Mouse (Mus musculus) kidney, postnatal 4 days (tissue): ENCODE measurements at regions not wholly inside any gene's neighbourhood (a gene's known extent, or its start where the extent isn't known, plus 50 kb on each side); places are given as distances from the start of the nearest gene placed in this dataset.

Source experiments
- DNase-seq, 2 experiments: peaks; one replicate each; pipeline ENCODE4 v3.0.0; 2021; ENCODE audit warnings: mixed read lengths in 2 of 2

DNA sequence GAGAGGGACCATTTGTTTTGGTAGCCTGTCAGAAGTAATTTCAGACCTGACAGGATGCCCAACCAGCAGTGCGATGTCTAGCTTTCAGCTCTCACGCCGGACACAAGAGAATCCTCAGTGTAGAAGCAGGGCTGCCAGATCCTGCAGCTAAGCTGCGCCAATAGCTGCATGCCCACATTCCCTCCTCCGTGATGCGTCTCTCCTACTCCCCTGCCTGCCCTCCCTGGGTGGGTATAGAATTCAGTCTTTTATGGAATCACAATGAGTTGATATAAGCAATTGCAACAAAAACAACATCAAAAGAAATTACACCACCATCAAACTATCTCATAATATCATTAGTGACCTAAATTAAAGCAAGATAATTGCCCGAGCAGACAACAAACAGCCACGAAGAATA lies 587.1 kb downstream of the Ofcc1 start:
- DNase-seq = peak in 1 of 2 experiments; percentile 3

DNA sequence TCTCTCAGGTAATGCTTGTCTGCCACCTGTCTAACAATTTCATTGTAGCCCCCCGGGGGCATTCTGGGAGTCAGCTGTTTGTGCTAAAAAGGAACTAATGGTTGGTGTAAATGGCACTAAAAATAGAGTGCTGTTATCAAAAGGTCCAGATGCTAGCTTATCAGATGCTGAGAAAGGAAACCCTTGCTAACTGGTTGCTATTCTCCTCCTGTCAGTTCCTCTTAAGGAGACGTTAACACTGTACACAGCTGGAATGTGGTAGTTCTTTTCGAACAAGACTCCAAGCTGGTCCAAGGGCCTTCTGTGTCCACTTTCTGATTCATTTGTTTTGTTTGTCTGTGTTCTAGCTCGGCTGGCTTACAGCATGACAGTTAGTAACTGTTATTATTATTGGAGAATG lies 592.0 kb downstream of the Ofcc1 start:
- no peak for DNase-seq

GRCm38 (mm10) chr13:39766897-39767296 lies 594.4 kb downstream of the Ofcc1 start:
- DNase-seq = no peak
